Mouse (Mus musculus) forelimb bud, embryonic 11.5 days (tissue): ENCODE results near the gene Dlg4.
A peak's percentile ranks its signal among the peaks of the same experiment; 100 is the strongest.

Experiments
- DNase-seq: peaks from one replicate; pipeline ENCODE4 v3.0.0-alpha.2; 2012; ENCODE audit warnings: low read depth, low spot score

The Dlg4 gene

GRCm38 (mm10) chr11:70016669-70017068, at the start of gene Dlg4:
TSS of gene Dlg4 (plus strand) at chr11:70016942.
- no peak for DNase-seq

- no peak for DNase-seq
Measured at GRCm38 (mm10) chr11:69968793-69969192, 47.9 kb upstream of the Dlg4 start.

- DNase-seq = no peak
Measured at GRCm38 (mm10) chr11:69970222-69970621, 46.5 kb upstream of the Dlg4 start.

DNA sequence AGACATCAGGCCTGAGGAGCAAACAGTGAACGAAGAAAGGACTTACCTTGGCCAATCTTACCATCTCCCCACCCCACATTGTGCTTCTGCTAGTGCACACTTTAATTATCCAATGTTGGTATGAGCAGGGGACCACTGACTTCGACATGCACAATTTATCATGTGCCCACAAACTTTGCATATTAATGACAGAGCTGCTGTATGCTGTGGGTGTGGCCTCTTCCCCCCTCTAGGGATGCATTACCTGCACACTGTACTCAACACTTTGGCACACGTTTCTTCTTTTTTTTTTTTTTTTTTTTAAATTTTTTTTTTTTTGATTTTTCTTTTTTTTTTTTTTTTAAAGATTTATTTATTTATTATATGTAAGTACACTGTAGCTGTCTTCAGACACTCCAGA, 46.0 kb upstream of the Dlg4 start:
- DNase-seq = no peak

GRCm38 (mm10) chr11:69974907-69975306, 41.8 kb upstream of the Dlg4 start:
- no peak for DNase-seq

- no peak for DNase-seq
Measured at GRCm38 (mm10) chr11:69976271-69976670, 40.5 kb upstream of the Dlg4 start.

GRCm38 (mm10) chr11:69979827-69980195, 36.9 kb upstream of the Dlg4 start:
- no peak for DNase-seq

- DNase-seq = peak; percentile 100
Measured at GRCm38 (mm10) chr11:69980196-69981140, 36.3 kb upstream of the Dlg4 start.

GRCm38 (mm10) chr11:69981141-69981762, 35.5 kb upstream of the Dlg4 start, which contains the start of gene Ctdnep1:
TSS of gene Ctdnep1 (plus strand) at chr11:69981156.
- DNase-seq = no peak

- DNase-seq = no peak
Measured at GRCm38 (mm10) chr11:69982225-69982624, 34.5 kb upstream of the Dlg4 start, which contains the start of gene Elp5. TSS of gene Elp5 (minus strand) at chr11:69982517.

DNA sequence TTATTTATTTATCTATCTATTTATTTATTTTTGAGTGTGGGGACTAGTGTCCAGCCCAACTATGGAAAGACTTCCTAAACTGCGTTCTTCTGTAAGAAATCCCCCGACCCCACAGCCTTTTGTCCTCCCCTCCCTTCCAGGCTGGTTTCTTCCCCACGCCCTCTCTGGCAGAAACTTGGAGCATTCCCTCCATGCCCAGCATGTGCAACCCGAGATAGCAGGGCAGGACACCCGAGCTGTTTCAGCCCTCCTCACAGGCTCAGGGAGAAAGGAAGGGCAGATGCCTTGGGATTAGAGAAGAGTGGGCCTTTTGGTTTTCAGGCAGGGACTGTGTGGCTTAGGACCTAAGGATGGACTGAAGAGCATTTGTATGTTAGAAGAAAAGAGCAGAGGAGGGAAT, 33.9 kb upstream of the Dlg4 start:
- no peak for DNase-seq

DNA sequence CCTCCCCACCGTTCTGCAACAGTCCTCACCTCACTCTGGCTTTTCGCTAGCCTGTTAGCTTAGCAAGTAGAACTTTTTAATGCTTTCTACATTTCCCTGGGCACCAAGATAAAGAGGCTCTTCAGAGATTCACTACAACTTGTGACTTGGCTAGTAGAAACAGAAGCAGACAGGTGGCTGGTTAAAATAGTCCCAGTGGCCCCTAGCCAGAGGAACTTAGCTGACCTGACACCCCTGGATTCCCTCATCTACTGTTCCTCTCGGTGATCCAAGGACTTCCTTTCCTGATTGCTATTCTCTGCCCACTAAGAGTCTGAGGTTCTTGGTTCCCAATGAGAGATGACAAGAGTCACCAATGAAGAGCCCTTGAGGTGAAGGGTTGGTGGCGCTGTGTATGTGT, 33.4 kb upstream of the Dlg4 start:
- no peak for DNase-seq

GRCm38 (mm10) chr11:69984431-69984830, 32.3 kb upstream of the Dlg4 start:
- DNase-seq = no peak

GRCm38 (mm10) chr11:69989949-69990348, 26.8 kb upstream of the Dlg4 start:
- no peak for DNase-seq

- peak; percentile 96 for DNase-seq
Measured at GRCm38 (mm10) chr11:69990850-69991691, 25.7 kb upstream of the Dlg4 start, which contains the start of gene Gabarap. TSS of gene Gabarap (plus strand) at chr11:69991143.

- no peak for DNase-seq
Measured at GRCm38 (mm10) chr11:69991711-69992110, 25.0 kb upstream of the Dlg4 start.

- no peak for DNase-seq
Measured at GRCm38 (mm10) chr11:69992396-69992795, 24.3 kb upstream of the Dlg4 start.

GRCm38 (mm10) chr11:69992932-69993331, 23.8 kb upstream of the Dlg4 start:
- DNase-seq = no peak

GRCm38 (mm10) chr11:69994401-69995090, 22.2 kb upstream of the Dlg4 start:
- DNase-seq = no peak

- DNase-seq = peak; percentile 99
Measured at GRCm38 (mm10) chr11:69995391-69995960, 21.3 kb upstream of the Dlg4 start, which contains the start of gene Phf23. TSS of gene Phf23 (plus strand) at chr11:69995777.
